Mouse (Mus musculus) gonadal fat pad, adult 2 months (tissue): ENCODE results near the gene Tmem191c. TPM values are rescaled to one million over a fixed set of nuclear protein-coding genes. Genes with fewer than 3 reads are reported as not detected.

ENCODE experiments used
- DNase-seq: peaks from one replicate; pipeline ENCODE4 v3.0.0-alpha.2; 2012; ENCODE audit warnings: low read depth
- polyA plus RNA-seq: library from polyadenylated mRNA; depleted of rRNA; stranded (reverse); fragments of >200 nt; gene quantifications from 2 replicates; pipeline ENCODE4 v1.2.3, GENCODE M21; 2012; rRNA removed

Tmem191c gene
- polyA plus RNA-seq, 1 experiment: 15.6 TPM

DNA sequence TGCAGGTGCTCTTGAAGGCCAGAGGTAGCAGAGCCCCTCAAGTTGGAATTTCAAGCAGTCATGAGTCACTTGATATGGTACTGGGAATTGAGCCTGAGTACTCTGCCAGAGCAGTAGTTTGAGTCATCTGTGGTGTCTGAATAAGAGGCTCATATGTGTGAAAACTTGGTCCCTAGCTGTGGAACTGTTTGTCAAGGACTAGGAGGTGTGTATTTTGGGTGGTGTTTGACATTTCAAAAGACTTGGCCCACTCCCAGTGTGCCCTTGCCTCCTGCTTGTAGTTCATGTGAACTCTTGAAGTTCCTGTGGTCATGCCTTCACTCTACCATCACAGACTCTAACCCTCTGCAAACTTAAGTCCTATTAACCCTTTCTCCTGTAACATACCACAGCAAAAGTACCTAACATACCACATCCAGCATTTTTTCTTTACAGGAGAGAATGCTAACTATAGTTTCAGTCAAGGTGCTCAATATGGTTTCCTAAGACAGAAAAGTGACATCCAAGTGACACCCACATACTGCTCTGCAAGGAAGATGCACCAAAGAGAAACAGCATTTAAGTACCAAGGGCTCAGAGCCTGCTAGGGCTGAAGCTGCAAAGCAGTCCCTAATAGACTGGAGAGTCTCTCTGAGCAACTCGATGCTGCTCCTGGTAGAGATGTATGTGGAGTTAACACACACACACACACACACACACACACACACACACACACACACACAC is 54.1 kb downstream of the Tmem191c start:
- DNase-seq: no peak

DNA sequence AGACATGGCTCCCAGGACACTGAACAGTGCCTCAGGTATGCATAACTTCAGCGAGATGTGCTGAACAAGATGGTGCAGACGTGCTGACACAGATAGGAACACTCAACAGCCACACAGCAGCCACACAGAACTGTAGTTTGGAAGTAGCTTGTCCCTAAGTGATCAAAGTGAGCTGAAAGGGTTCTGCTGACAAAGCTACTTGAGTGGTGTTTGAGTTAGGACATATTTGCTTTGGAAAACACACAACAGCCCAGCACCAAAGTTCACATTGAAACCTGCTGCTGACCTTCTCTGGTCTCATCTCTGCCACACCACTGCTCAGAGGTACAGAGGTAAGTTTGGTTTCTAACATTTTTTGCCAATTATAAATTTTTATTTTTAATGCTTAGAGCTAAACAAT is 55.2 kb downstream of the Tmem191c start, which contains the start of gene Serpind1:
Gene Serpind1 (plus strand): TSS at position 256 of the 400 bp plus-strand sequence.
- no peak for DNase-seq

DNA sequence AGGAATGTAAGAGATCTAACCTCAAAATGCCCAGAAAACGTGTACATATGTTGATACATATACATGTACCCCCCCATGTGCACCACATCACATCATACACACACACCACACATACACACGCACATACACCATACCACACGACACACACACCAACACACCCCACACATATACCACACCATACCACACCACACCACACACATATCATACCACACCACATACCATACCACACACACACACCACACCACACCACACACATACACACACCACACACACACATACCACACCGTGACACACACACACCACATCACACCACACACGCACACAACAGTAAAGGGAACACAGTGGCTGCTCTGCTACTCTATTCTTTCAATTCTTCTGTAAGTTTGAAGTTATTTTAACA is 56.0 kb downstream of the Tmem191c start:
- no peak for DNase-seq

Other genes with a start within 250 kb of the Tmem191c start
- gene Ypel1, start 206.4 kb upstream of the Tmem191c start, polyA plus RNA-seq: 2.4 TPM in 2 replicates
- gene Ppil2, start 164.8 kb upstream of the Tmem191c start, polyA plus RNA-seq: 76.0 and 83.6 TPM in 2 replicates
- 9.5 and 15.0 TPM in 2 replicates for gene 2610318N02Rik, start 150.9 kb upstream of the Tmem191c start, polyA plus RNA-seq
- 107 and 171 TPM in 2 replicates for gene Sdf2l1, start 143.7 kb upstream of the Tmem191c start, polyA plus RNA-seq
- gene Ydjc, start 131.5 kb upstream of the Tmem191c start, polyA plus RNA-seq: 3.8 and 5.3 TPM in 2 replicates
- gene Ccdc116, start 128.8 kb upstream of the Tmem191c start, polyA plus RNA-seq: 0.84 and 1.5 TPM in 2 replicates
- gene Ube2l3, start 73.4 kb upstream of the Tmem191c start, polyA plus RNA-seq: 48.4 and 51.4 TPM in 2 replicates
- gene Rimbp3, start 67.5 kb upstream of the Tmem191c start, polyA plus RNA-seq: 0.36 and 0.88 TPM in 2 replicates
- gene Hic2, start 42.5 kb upstream of the Tmem191c start, polyA plus RNA-seq: 2.6 and 3.4 TPM in 2 replicates
- 0.12 and 0.18 TPM in 2 replicates for gene Serpind1, start 55.3 kb downstream of the Tmem191c start, polyA plus RNA-seq
- 7.1 and 9.6 TPM in 2 replicates for gene Snap29, start 129.9 kb downstream of the Tmem191c start, polyA plus RNA-seq
- 69.0 and 77.6 TPM in 2 replicates for gene Pi4ka, start 130.2 kb downstream of the Tmem191c start, polyA plus RNA-seq
- gene Crkl, start 175.9 kb downstream of the Tmem191c start, polyA plus RNA-seq: 28.0 and 28.5 TPM in 2 replicates
- gene Aifm3, start 213.5 kb downstream of the Tmem191c start, polyA plus RNA-seq: 1.9 and 3.3 TPM in 2 replicates
- gene Lztr1, start 232.6 kb downstream of the Tmem191c start, polyA plus RNA-seq: 141 and 201 TPM in 2 replicates